Mouse (Mus musculus) bone marrow macrophage, adult 2 months (primary cell): ENCODE measurements around the gene Sirpa. TPM values are rescaled to one million over a fixed set of nuclear protein-coding genes. Genes with fewer than 3 reads are reported as not detected.
A peak's percentile ranks its signal among the peaks of the same experiment; 100 is the strongest.

Experiments
- H3K27ac ChIP-seq: 2 replicates; pipeline ENCODE4 v1.5.1; 2012; ENCODE audit warnings: low read depth, low read length; ENCODE audit not compliant: insufficient read depth
- H3K4me1 ChIP-seq: 2 replicates; pipeline ENCODE4 v1.6.1; 2012; ENCODE audit warnings: low read length; ENCODE audit not compliant: control insufficient read depth, insufficient read depth
- H3K4me3 ChIP-seq: 2 replicates; pipeline ENCODE4 v1.5.1; 2012; ENCODE audit warnings: mild to moderate bottlenecking, low read length, moderate library complexity; ENCODE audit not compliant: insufficient read depth
- CTCF ChIP-seq: IDR thresholded peaks from 2 replicates; pipeline ENCODE4 v1.5.1; 2012; ENCODE audit warnings: low read depth, mild to moderate bottlenecking, low read length, moderate library complexity
- POLR2A ChIP-seq: IDR thresholded peaks from 2 replicates; pipeline ENCODE4 v1.6.1; 2012; ENCODE audit warnings: mild to moderate bottlenecking, low read depth, low read length, borderline replicate concordance
- polyA plus RNA-seq: library from polyadenylated mRNA; stranded (reverse); fragments of >200 nt; gene quantifications from 2 replicates; pipeline ENCODE4 v1.2.4, GENCODE M21; 2012; ENCODE audit not compliant: missing spikeins, insufficient read depth, insufficient read length

Sirpa gene
- polyA plus RNA-seq, 1 experiment: 1,400 TPM

DNA sequence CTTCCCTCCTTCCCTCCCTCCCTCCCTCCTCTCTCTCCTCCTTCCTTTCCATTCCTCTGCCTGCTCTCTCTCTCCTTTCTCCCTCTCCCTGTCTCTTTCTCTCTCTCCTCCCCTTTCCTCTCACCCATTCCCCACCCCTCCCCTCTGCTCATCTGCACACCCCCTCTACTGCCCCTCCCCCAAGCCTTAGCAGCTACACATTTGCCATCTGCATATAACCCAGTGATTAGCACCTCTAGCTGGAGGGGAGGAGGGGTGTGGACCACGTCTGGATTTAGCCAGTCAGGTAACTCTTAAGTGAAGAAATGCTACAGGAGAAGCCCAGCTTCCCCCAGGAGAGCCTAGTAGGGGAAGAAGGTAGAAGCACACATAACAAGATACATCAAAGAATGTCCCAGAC lies 7.7 kb upstream of the Sirpa start:
- H3K4me1 ChIP-seq: peaks cover 65% of the 10 kb centered on the region
- TF ChIP-seq CTCF: no peak
- TF ChIP-seq POLR2A: no peak
- no peak overlapping the region for H3K27ac ChIP-seq
- H3K4me3 ChIP-seq: no peak overlapping the region

DNA sequence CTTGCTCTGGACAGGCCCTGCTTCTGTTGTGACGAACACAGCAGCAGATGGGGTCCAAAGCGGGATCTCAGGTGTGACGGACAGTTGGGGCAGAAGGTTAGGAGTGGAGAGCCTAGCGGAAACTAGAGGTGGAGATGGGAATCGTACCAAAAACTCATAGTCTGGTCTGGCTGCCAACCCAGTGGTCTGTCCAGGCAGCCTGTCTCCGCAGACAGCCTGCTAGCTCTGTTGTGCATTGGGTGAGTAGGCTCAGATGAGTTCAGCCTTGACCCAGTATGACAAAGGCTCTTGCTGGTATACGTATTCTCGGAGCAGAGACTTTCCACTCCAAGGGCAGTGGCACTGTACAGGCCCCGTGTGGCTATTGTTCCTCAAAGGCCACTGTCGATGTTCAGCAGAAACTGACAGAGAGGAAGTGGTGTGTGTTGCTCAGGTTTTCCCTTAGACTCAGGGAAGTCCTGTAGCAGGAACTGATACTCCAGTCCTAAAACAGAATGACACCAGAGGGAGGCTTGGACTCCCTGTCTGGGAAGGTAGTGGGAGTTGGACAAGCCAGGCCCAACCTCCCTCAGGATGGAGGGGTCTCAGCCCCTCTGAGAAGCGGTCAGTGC lies 6.6 kb upstream of the Sirpa start:
- H3K4me3 ChIP-seq: no peak overlapping the region
- H3K27ac ChIP-seq: peak overlapping the region; percentile 90
- H3K4me1 ChIP-seq: peaks cover 71% of the 10 kb centered on the region
- TF ChIP-seq POLR2A (no peak), CTCF (no peak)

DNA sequence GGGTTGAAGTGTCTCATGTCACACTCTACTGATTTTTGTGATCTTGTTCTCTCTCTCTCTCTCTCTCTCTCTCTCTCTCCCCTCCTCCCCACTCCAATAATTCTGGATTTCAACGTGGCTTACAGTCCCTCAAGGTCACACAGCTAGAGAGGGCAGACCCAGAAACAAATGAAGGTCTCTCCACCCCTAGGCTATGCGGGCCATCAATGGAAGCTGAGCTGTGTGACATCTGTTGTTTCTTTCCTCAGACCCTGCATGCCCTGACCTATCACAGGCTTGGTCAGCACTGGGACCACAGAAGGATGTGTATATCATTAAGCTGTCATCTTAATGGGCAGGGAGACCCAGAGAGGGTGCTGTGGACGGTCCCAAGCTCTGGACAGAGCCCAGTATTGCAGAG lies 5.4 kb upstream of the Sirpa start:
- TF ChIP-seq CTCF (no peak), POLR2A (no peak)
- Histone ChIP-seq H3K27ac (no peak overlapping the region), H3K4me3 (no peak overlapping the region), H3K4me1 (peaks cover 76% of the 10 kb centered on the region)

DNA sequence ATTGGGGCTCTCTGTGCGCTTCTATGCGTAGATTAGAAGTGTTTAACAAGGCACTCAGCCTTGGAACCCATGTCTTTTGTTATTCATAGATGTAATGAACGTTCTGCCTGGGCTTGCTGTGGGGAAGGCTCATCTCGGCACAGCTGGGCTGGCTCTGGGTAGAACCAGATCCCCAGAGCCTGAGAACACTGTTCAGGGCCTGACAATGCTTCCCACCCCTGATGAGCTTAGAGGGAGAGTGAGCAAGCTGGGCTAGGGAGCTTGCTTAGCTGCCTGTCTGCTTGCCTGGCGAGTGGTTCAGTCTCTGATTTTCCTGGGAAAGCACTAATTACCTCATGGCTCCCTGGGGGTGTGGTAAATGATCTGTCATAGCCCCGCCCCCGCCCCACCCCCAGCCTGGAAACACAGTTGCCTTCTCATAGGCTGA lies 4.8 kb upstream of the Sirpa start:
- no peak for TF ChIP-seq POLR2A
- TF ChIP-seq CTCF: no peak
- H3K4me3 ChIP-seq: no peak overlapping the region
- no peak overlapping the region for H3K27ac ChIP-seq
- H3K4me1 ChIP-seq: peaks cover 74% of the 10 kb centered on the region

DNA sequence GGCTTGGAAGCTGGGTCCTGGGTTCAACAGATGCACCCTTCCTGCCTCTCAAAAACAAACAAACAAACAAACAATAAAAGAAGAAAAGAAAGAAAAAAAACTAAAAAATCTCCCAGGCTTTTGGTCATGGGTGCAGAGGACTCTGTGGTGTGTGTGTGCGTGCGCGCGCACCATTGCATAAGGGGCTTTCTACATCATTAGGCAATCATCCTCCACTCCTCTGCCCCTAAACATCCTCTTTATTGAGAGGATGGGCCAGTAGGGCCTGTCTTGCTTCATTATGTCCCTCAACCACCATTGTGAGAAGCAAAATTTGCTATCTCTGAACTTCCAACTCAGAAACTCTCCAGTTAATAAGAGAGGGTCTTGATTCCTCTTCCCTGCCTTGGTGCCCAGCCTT lies 738 bp upstream of the Sirpa start:
- TF ChIP-seq CTCF (no peak), POLR2A (0 out of 2 replicates have a peak, but pooled peaks have one; percentile 42)
- peaks cover 49% of the 10 kb centered on the region for H3K4me1 ChIP-seq
- H3K4me3 ChIP-seq: peak overlapping the region; percentile 39
- H3K27ac ChIP-seq: peak overlapping the region; percentile 98

DNA sequence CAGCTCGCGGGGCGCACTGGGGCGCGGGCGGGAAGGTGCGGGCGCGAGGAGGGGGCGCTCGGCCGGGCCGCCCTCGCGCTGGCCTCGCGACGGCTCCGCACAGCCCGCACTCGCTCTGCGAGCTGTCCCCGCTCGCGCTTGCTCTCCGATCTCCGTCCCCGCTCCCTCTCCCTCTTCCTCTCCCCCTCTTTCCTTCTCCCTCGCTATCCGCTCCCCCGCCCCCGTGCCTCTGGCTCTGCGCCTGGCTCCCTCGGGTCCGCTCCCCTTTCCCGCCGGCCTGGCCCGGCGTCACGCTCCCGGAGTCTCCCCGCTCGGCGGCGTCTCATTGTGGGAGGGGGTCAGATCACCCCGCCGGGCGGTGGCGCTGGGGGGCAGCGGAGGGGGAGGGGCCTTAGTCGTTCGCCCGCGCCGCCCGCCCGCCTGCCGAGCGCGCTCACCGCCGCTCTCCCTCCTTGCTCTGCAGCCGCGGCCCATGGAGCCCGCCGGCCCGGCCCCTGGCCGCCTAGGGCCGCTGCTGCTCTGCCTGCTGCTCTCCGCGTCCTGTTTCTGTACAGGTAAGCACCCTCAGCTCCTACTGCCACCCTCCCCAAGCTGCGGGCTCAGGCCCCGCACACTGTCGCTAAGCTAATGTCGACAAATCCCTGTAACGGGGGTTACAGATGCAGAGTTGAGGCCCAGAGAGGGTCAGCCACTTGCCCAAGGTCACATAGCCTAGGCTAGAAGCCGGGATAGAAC lies 673 bp downstream of the Sirpa start:
- Histone ChIP-seq H3K4me1 (peaks cover 48% of the 10 kb centered on the region), H3K27ac (peak overlapping the region; percentile 100), H3K4me3 (peak overlapping the region; percentile 75)
- TF ChIP-seq POLR2A (no peak), CTCF (no peak)

DNA sequence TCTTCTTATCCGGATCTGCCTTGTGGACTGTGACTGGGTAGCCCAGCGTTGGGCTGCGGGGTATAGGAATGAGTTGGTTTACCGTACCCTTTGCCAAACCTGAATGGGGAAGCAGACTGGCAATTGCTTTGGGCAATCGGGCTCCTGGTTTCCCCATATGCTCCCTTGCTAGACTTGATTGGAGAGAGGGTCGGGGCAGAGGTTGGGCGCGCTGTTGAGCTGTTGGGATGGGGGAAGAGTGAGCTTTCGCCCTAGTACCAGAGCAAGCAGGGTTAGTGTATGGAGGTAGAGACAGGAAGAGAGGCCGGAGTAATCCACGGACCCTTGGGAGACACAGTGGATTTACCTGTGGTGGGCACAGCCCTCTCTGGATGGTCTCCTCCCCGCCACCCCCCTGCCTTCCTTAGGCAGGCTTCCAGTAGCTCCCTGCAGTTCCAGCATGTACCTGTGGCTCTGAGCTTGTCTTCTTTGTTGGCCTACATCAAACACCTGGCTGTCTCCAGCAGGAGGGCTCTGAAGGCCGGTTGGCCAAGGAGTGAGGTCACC lies 1.3 kb downstream of the Sirpa start:
- Histone ChIP-seq H3K4me1 (peaks cover 48% of the 10 kb centered on the region), H3K4me3 (peak overlapping the region; percentile 75), H3K27ac (peak overlapping the region; percentile 100)
- TF ChIP-seq POLR2A (no peak), CTCF (no peak)

DNA sequence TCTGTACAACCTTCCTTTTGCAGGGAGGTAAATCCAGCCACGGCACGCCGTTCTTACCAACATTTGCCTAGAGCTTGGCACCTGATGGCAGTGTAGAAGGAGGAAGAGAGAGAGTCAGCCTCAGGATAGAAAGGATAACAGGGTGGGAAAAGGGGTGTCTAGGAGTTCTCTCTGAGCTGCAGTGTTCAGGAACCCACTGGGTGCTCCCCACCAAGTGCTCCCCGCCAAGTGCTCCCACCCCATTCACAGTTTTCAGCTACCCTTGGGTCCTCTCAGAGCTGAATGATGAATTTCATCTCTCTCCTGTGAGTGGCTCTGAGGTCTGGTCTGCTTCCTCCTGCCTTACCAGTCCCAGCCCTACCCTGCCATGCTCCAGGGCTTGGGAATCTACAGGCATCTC lies 1.9 kb downstream of the Sirpa start:
- Histone ChIP-seq H3K4me1 (peaks cover 48% of the 10 kb centered on the region), H3K27ac (peak overlapping the region; percentile 100), H3K4me3 (peak overlapping the region; percentile 75)
- TF ChIP-seq POLR2A: no peak
- TF ChIP-seq CTCF: no peak

DNA sequence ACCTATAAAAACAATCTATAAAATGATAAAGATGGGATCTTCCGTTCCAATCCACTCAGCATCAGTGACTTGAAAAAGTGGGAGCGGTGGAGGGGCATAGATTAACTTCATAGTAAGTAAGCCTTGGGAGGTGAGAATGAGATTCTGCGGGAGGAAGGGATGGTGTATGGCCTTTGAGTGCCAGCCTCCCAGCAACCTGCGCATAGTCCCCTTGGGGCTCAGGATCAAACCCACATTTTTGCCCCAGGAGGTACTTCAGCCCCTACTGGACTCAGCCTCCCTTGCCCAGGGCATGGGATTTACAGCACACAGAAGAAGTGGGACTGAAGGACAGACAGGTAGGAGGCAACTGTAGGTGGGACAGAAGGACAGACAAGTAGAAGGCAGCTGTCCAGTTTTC lies 2.6 kb downstream of the Sirpa start:
- Histone ChIP-seq H3K27ac (peak overlapping the region; percentile 100), H3K4me1 (peaks cover 50% of the 10 kb centered on the region), H3K4me3 (peak overlapping the region; percentile 75)
- TF ChIP-seq CTCF (no peak), POLR2A (no peak)

DNA sequence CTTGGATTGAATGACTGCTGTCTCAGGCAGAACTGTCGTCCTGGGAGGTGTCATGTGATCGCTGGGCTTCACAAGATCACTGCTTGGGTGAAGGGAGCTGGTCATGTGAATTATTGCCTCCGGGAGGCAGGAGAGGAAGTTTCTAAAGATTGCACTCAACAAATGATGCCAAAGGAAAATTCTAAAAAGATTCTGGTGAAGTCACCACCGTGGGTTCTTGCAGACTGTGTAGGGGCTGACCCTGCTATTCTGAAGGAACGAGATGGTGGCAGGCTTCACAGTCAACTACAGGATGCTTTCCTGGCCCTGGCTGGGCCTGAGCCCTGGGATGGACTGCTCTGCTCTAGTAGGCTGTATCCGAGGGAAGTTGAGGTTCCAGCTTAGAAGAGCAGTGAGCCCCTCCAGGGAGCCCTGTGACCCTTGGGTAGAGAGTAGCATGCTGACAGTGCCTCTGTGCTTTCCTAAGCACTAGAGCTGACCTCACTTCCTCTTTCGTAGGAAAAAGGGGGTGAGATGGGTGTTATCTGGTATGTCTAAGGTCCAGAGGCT lies 3.1 kb downstream of the Sirpa start:
- Histone ChIP-seq H3K4me1 (peaks cover 50% of the 10 kb centered on the region), H3K4me3 (peak overlapping the region; percentile 75), H3K27ac (peak overlapping the region; percentile 100)
- TF ChIP-seq POLR2A (no peak), CTCF (no peak)
